Mouse (Mus musculus) lung, embryonic 15.5 days (tissue): Measurements from ENCODE around the gene Slc25a25. TPM values are rescaled to one million over a fixed set of nuclear protein-coding genes. Genes with fewer than 3 reads are reported as not detected.
"Not testable (repeated sequence)": the region's sequence is repeated elsewhere in the genome, so short reads cannot be mapped to it uniquely, and the experiment has no call there.

Source experiments
- ATAC-seq: fragments of 200-750 bp; cut with Nextera tagmentation; 2 replicates; pipeline ENCODE4 v1.8.0; 2017; ENCODE audit warnings: moderate number of reproducible peaks, borderline replicate concordance; ENCODE audit not compliant: low FRiP score, low TSS enrichment; ENCODE audit errors: extremely low read depth
- H3K27ac ChIP-seq: fragments of 300-500 bp; sonication (generic); 2 replicates; pipeline ENCODE4 v1.5.1; 2015; ENCODE audit warnings: moderate library complexity, mild to moderate bottlenecking, inconsistent platforms
- H3K27me3 ChIP-seq: fragments of 300-500 bp; sonication (generic); 2 replicates; pipeline ENCODE4 v1.6.1; 2015; ENCODE audit warnings: inconsistent platforms
- H3K36me3 ChIP-seq: fragments of 300-500 bp; sonication (generic); 2 replicates; pipeline ENCODE4 v1.6.1; 2015; ENCODE audit warnings: inconsistent platforms
- H3K4me1 ChIP-seq: fragments of 300-500 bp; sonication (generic); 2 replicates; pipeline ENCODE4 v1.6.1; 2015; ENCODE audit warnings: inconsistent platforms
- H3K4me2 ChIP-seq: fragments of 300-500 bp; sonication (generic); 2 replicates; pipeline ENCODE4 v1.6.1; 2015; ENCODE audit warnings: inconsistent platforms, mild to moderate bottlenecking, moderate library complexity
- H3K4me3 ChIP-seq: fragments of 300-500 bp; sonication (generic); 2 replicates; pipeline ENCODE4 v1.5.1; 2015; ENCODE audit warnings: mild to moderate bottlenecking, inconsistent platforms
- H3K9ac ChIP-seq: fragments of 300-500 bp; sonication (generic); 2 replicates; pipeline ENCODE4 v1.6.1; 2015; ENCODE audit warnings: inconsistent platforms
- H3K9me3 ChIP-seq: fragments of 300-500 bp; sonication (generic); 2 replicates; pipeline ENCODE4 v1.6.1; 2016; ENCODE audit warnings: inconsistent platforms
- WGBS: fragments of 180-500 bp; shearing (Covaris S2); methylation state at CpG from one replicate; pipeline ENCODE4 v1.1.7; 2015; 5-methylcytosine and 5-hydroxymethylcytosine counted together
- polyA plus RNA-seq: library from polyadenylated mRNA; unstranded; fragments of >200 nt; fragmentation: Nextera tagmentation; extraction: Ambion mirVana; gene quantifications from 2 replicates; pipeline ENCODE4 v1.2.1, GENCODE M21; 2015

The Slc25a25 gene
- polyA plus RNA-seq: 19.6 and 21.5 TPM in 2 replicates

- Histone ChIP-seq H3K9ac (peak within 1 kb of the TSS; percentile 78), H3K4me2 (peak within 1 kb of the TSS; percentile 88), H3K27ac (peak within 1 kb of the TSS; percentile 97), H3K9me3 (no peaks in the 10 kb centered on the region), H3K36me3 (no peaks in the 10 kb centered on the region; the same call in 1 of the 2 replicates), H3K27me3 (no peaks in the 10 kb centered on the region), H3K4me3 (peak within 1 kb of the TSS; percentile 62), H3K4me1 (peaks cover 59% of the 10 kb centered on the region)
- peak; percentile 87 for ATAC-seq
- under 1% methylated on average over 103 of the region's 103 CpGs for WGBS
Measured at GRCm38 (mm10) chr2:32450881-32451844, at the start of gene Slc25a25. Gene Slc25a25, minus strand, starts transcription at chr2:32451445.

DNA sequence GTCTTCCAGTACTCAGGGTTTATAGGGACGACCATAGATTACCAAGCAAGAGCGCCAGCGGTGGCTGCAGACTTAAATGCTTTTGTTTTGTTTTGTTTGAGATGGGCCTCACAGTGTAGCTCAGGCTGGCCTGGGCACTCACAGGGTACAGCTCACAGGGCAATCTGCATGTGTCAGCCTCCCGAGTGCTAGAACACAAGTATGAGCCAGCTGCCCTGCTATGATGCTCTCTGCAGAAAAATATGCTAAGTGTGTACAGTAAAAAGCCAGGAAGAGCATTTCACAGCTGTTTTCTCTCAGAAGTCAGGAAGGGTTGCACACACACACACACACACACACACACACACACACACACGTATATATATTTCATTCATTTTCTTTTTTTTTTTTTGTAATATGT lies 49.2 kb upstream of the Slc25a25 start:
- no peak for ATAC-seq
- Histone ChIP-seq H3K4me1 (peaks cover 18% of the 10 kb centered on the region), H3K27me3 (no peaks in the 10 kb centered on the region), H3K4me3 (no peak overlapping the region), H3K36me3 (no peaks in the 10 kb centered on the region), H3K27ac (peak overlapping the region; percentile 31; the same call in 1 of the 2 replicates), H3K9me3 (peaks cover 5% of the 10 kb centered on the region; the same call in 1 of the 2 replicates), H3K4me2 (no peak overlapping the region), H3K9ac (no peak overlapping the region)
- 58% methylated on average over 5 of the region's 5 CpGs for WGBS

- no peak overlapping the region for H3K4me3 ChIP-seq
- H3K4me1 ChIP-seq: peaks cover 25% of the 10 kb centered on the region
- peak; percentile 71 for ATAC-seq
- 57% methylated on average over 4 of the region's 4 CpGs for WGBS
- H3K9ac ChIP-seq: no peak overlapping the region
- no peak overlapping the region for H3K4me2 ChIP-seq
- no peaks in the 10 kb centered on the region for H3K27me3 ChIP-seq
- H3K9me3 ChIP-seq: peaks cover 5% of the 10 kb centered on the region; the same call in 1 of the 2 replicates
- H3K36me3 ChIP-seq: no peaks in the 10 kb centered on the region
- H3K27ac ChIP-seq: peak overlapping the region; percentile 41; the same call in 1 of the 2 replicates
Measured at GRCm38 (mm10) chr2:32499365-32499764, 48.1 kb upstream of the Slc25a25 start.

GRCm38 (mm10) chr2:32496190-32496589 lies 44.9 kb upstream of the Slc25a25 start:
- Histone ChIP-seq H3K9me3 (peaks cover 5% of the 10 kb centered on the region; the same call in 1 of the 2 replicates), H3K4me1 (peaks cover 9% of the 10 kb centered on the region; the same call in 1 of the 2 replicates), H3K36me3 (no peaks in the 10 kb centered on the region), H3K27ac (no peak overlapping the region), H3K4me2 (no peak overlapping the region), H3K27me3 (no peaks in the 10 kb centered on the region), H3K9ac (no peak overlapping the region), H3K4me3 (no peak overlapping the region)
- 52% methylated on average over 5 of the region's 5 CpGs for WGBS
- no peak for ATAC-seq

- Histone ChIP-seq H3K9me3 (peaks cover 5% of the 10 kb centered on the region; the same call in 1 of the 2 replicates), H3K4me2 (0 out of 2 replicates have a peak overlapping the region, but pooled peaks have one; percentile 7), H3K36me3 (no peaks in the 10 kb centered on the region), H3K27ac (peak overlapping the region; percentile 58), H3K9ac (no peak overlapping the region), H3K4me1 (peaks cover 9% of the 10 kb centered on the region; the same call in 1 of the 2 replicates), H3K4me3 (no peak overlapping the region), H3K27me3 (no peaks in the 10 kb centered on the region)
- peak; percentile 46; the same call in 1 of the 2 replicates for ATAC-seq
- 52% methylated on average over 20 of the region's 20 CpGs for WGBS
Measured at GRCm38 (mm10) chr2:32495185-32495726, 44.0 kb upstream of the Slc25a25 start.

DNA sequence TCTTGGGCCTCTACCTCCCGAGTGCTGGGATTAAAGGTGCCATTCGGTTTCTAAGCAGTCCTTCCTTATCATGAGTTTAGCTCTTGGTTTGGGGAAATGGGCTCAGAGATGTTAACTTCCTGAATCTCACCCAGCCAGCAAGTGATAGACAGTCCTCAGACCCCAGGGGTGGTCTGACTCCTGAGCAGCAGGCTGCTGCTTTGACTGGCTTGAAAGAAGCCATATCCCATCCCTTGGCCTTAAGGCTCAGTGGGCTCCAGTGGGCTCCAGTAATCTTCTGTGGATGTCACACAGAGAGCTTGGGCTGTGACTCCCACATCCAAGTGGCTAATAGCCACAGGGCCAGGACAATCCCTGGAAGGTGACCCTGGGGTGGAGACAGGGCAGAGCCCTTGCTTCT lies 43.3 kb upstream of the Slc25a25 start:
- Histone ChIP-seq H3K36me3 (no peaks in the 10 kb centered on the region), H3K9ac (no peak overlapping the region), H3K4me3 (no peak overlapping the region), H3K4me2 (no peak overlapping the region), H3K4me1 (peaks cover 9% of the 10 kb centered on the region; the same call in 1 of the 2 replicates), H3K9me3 (peaks cover 5% of the 10 kb centered on the region; the same call in 1 of the 2 replicates), H3K27me3 (no peaks in the 10 kb centered on the region), H3K27ac (peak overlapping the region; percentile 58)
- 58% methylated on average over 2 of the region's 2 CpGs for WGBS
- ATAC-seq: no peak

GRCm38 (mm10) chr2:32493301-32493701 lies 42.1 kb upstream of the Slc25a25 start:
- H3K9ac ChIP-seq: no peak overlapping the region

GRCm38 (mm10) chr2:32492661-32493060 lies 41.4 kb upstream of the Slc25a25 start:
- peaks cover 9% of the 10 kb centered on the region; the same call in 1 of the 2 replicates for H3K4me1 ChIP-seq
- H3K9ac ChIP-seq: no peak overlapping the region
- 57% methylated on average over 2 of the region's 2 CpGs for WGBS
- no peaks in the 10 kb centered on the region for H3K27me3 ChIP-seq
- no peaks in the 10 kb centered on the region for H3K36me3 ChIP-seq
- no peak overlapping the region for H3K4me2 ChIP-seq
- H3K4me3 ChIP-seq: no peak overlapping the region
- H3K27ac ChIP-seq: no peak overlapping the region
- no peaks in the 10 kb centered on the region for H3K9me3 ChIP-seq
- ATAC-seq: no peak

More at GRCm38 (mm10) chr2:32493301-32493701, 42.1 kb upstream of the Slc25a25 start:
- no peak overlapping the region for H3K4me3 ChIP-seq
- 51% methylated on average over 12 of the region's 12 CpGs for WGBS
- no peak overlapping the region for H3K4me2 ChIP-seq
- peaks cover under 1% of the 10 kb centered on the region; the same call in 1 of the 2 replicates for H3K9me3 ChIP-seq
- no peaks in the 10 kb centered on the region for H3K27me3 ChIP-seq
- H3K27ac ChIP-seq: no peak overlapping the region
- H3K36me3 ChIP-seq: no peaks in the 10 kb centered on the region
- peaks cover 9% of the 10 kb centered on the region; the same call in 1 of the 2 replicates for H3K4me1 ChIP-seq
- no peak for ATAC-seq

DNA sequence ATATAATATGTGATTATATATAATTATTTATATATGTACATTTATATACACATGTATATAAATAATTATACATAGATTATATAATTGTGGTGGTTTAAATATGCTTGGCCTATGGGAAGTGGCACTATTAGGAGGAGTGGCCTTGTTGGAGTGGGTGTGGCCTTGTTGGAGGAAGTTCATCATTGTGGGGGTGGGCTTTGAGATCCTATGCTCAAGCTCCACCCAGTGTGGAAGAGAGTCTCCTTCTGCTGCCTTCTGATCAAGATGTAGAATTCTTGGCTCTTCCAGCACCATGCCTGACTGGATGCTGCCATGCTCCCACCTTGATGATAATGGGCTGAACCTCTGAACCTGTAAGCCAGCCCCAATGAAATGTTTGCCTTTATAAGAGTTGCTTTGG lies 39.5 kb upstream of the Slc25a25 start:
- H3K27ac ChIP-seq, H3K36me3 ChIP-seq, H3K4me3 ChIP-seq, ATAC-seq, H3K4me2 ChIP-seq, H3K27me3 ChIP-seq, H3K9me3 ChIP-seq, H3K9ac ChIP-seq: not testable (repeated sequence)
- H3K4me1 ChIP-seq: peaks cover 16% of the 10 kb centered on the region; the same call in 1 of the 2 replicates

DNA sequence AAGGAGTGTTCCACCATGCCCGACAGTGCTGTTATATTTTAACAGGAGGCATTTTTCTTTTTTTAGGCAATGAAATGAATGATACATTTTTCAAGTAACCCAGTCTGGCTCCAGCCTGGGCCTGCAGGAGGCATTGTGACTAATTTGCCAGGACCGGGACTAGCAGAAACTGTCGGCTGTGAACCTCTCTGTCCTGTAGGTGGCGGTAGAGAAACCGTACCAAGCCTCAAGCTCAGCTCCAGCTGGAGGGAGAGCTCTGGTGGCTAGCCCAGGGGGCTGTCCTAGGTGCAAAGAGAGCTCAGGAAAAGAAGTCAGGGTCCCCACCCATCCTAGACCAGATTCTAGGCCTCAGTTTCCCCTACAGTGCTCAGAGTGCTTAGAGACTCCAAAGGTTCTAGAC lies 37.4 kb upstream of the Slc25a25 start:
- H3K36me3 ChIP-seq: no peaks in the 10 kb centered on the region
- no peaks in the 10 kb centered on the region for H3K9me3 ChIP-seq
- H3K27me3 ChIP-seq: no peaks in the 10 kb centered on the region
- no peak overlapping the region for H3K9ac ChIP-seq
- ATAC-seq: peak; percentile 55; the same call in 1 of the 2 replicates
- WGBS: 1% methylated on average over 5 of the region's 5 CpGs
- H3K4me3 ChIP-seq: no peak overlapping the region
- no peak overlapping the region for H3K27ac ChIP-seq
- no peak overlapping the region for H3K4me2 ChIP-seq
- 0 out of 2 replicates have a peak, but pooled peaks cover 7% of the 10 kb centered on the region for H3K4me1 ChIP-seq

- no peaks in the 10 kb centered on the region for H3K27me3 ChIP-seq
- H3K4me2 ChIP-seq: no peak overlapping the region; the same call in 1 of the 2 replicates
- H3K27ac ChIP-seq: no peak overlapping the region
- H3K9ac ChIP-seq: no peak overlapping the region
- no peak overlapping the region for H3K4me3 ChIP-seq
- peak; percentile 17; the same call in 1 of the 2 replicates for ATAC-seq
- no peaks in the 10 kb centered on the region for H3K36me3 ChIP-seq
- 0 out of 2 replicates have a peak, but pooled peaks cover 7% of the 10 kb centered on the region for H3K4me1 ChIP-seq
- H3K9me3 ChIP-seq: no peaks in the 10 kb centered on the region
- WGBS: 2% methylated on average over 6 of the region's 6 CpGs
Measured at GRCm38 (mm10) chr2:32487124-32487623, 35.9 kb upstream of the Slc25a25 start.
